Mouse (Mus musculus) frontal cortex, adult 2 months (tissue): ENCODE measurements at regions not wholly inside any gene's neighbourhood (a gene's known extent, or its start where the extent isn't known, plus 50 kb on each side); places are given as distances from the start of the nearest gene placed in this dataset.

Source experiments
- DNase-seq, 2 experiments: peaks; one replicate each; pipeline ENCODE4 v3.0.0; 2022; ENCODE audit warnings: low spot score in 1 of 2; ENCODE audit errors: extremely low spot score in 1 of 2

GRCm38 (mm10) chr10:117440225-117440976 lies 60.6 kb upstream of the Cpsf6 start:
- DNase-seq, result no peak

GRCm38 (mm10) chr10:117439206-117440110 lies 59.6 kb upstream of the Cpsf6 start:
- no peak for DNase-seq

- DNase-seq, result no peak
Measured at GRCm38 (mm10) chr10:117438614-117439193, 58.9 kb upstream of the Cpsf6 start.

- no peak for DNase-seq
Measured at GRCm38 (mm10) chr10:117437970-117438369, 58.2 kb upstream of the Cpsf6 start.

GRCm38 (mm10) chr10:117436875-117437715 lies 57.3 kb upstream of the Cpsf6 start:
- DNase-seq, result peak in 1 of 2 experiments; percentile 64

- DNase-seq, result no peak
Measured at GRCm38 (mm10) chr10:117436308-117436874, 56.6 kb upstream of the Cpsf6 start.

GRCm38 (mm10) chr10:117435734-117436121 lies 55.9 kb upstream of the Cpsf6 start:
- DNase-seq, result peak in 1 of 2 experiments; percentile 20

- peak; percentile 63 to 94 for DNase-seq
Measured at GRCm38 (mm10) chr10:117434871-117435733, 55.3 kb upstream of the Cpsf6 start.

GRCm38 (mm10) chr10:117434293-117434842 lies 54.6 kb upstream of the Cpsf6 start:
- DNase-seq, result no peak

- no peak for DNase-seq
Measured at GRCm38 (mm10) chr10:117433547-117434292, 53.9 kb upstream of the Cpsf6 start.

- DNase-seq, result no peak
Measured at GRCm38 (mm10) chr10:117432871-117433546, 53.2 kb upstream of the Cpsf6 start.

GRCm38 (mm10) chr10:117432415-117432814 lies 52.6 kb upstream of the Cpsf6 start:
- peak in 1 of 2 experiments; percentile 81 for DNase-seq

- no peak for DNase-seq
Measured at GRCm38 (mm10) chr10:117431850-117432249, 52.0 kb upstream of the Cpsf6 start.

GRCm38 (mm10) chr10:117431086-117431619 lies 51.3 kb upstream of the Cpsf6 start:
- no peak for DNase-seq

GRCm38 (mm10) chr10:117430224-117430884 lies 50.5 kb upstream of the Cpsf6 start:
- DNase-seq, result no peak

- DNase-seq, result no peak
Measured at GRCm38 (mm10) chr10:117429459-117430183, 49.8 kb upstream of the Cpsf6 start.
